Mouse (Mus musculus) forelimb bud, embryonic 11.5 days (tissue): ENCODE measurements around the gene Nmral1.
"Not testable (repeated sequence)": the region's sequence is repeated elsewhere in the genome, so short reads cannot be mapped to it uniquely, and the experiment has no call there.

Source experiments
- DNase-seq: peaks from one replicate; pipeline ENCODE4 v3.0.0-alpha.2; 2012; ENCODE audit warnings: low read depth, low spot score

Nmral1 gene

GRCm38 (mm10) chr16:4717866-4718265, 1.3 kb downstream of the Nmral1 start:
- DNase-seq: no peak

DNA sequence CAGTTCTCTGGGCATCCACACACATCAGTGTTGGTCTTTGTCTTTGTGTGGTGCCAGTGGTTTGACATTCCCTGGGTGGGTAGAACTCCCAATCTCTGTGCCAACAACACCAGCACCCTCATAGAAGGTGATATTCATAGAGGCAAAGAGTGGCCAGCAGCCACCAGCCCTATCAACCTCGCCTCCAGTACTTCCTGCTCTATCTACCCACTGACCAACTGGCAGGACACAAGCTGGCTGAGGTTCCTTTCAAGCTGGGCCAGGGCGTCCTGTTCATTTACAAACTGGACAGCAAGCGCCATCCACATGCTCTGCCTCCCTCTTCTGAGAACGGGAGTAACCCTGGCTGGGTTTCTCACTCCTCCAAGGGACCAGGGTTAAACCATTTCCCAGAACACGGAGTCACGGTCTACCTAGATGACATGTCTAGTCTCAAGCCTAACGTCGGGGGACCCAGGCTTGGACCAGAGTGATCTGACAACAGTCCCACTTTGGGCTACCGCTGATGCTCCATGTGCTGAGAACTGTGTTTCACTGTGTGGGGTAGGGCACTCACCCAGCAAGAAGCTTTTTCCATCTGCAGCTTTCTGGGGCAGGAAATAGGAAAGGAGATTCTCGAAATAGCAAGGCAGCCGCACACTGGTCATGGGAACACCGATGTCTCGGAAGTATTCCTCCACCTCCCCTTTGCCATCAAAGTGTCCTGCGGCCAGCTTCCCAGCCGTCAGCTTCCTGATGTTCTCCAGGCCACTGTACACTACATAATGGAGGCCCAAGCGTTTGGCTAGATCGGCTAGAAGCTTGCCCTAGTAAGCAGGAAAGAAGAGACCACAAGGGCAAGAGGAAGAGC, 5.1 kb downstream of the Nmral1 start:
- no peak for DNase-seq

- DNase-seq: no peak
Measured at GRCm38 (mm10) chr16:4711173-4711572, 8.0 kb downstream of the Nmral1 start.

- no peak for DNase-seq
Measured at GRCm38 (mm10) chr16:4705541-4705940, 13.6 kb downstream of the Nmral1 start.

GRCm38 (mm10) chr16:4702646-4703045, 16.5 kb downstream of the Nmral1 start:
- DNase-seq: no peak

DNA sequence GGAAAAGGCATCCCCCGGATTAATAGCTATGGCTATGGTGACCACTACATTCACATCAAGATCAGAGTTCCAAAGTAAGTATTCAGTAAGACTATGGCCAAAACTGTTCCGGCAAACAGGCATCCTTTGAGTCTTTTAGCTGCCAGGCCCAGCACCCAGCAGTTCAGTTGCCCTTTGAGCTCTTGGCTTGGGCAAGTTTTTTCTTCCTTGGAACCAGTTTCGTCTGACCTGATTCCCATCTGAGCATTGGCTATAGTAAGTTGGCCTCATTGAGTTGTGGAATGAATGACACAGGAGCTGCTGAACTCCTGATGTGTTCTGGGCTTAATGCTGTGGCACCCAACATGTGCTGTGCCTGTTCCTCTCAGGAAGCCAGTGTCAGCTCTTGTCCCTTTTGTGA, 17.9 kb downstream of the Nmral1 start:
- no peak for DNase-seq

- not testable (repeated sequence) for DNase-seq
Measured at GRCm38 (mm10) chr16:4689371-4689770, 29.8 kb downstream of the Nmral1 start.

DNA sequence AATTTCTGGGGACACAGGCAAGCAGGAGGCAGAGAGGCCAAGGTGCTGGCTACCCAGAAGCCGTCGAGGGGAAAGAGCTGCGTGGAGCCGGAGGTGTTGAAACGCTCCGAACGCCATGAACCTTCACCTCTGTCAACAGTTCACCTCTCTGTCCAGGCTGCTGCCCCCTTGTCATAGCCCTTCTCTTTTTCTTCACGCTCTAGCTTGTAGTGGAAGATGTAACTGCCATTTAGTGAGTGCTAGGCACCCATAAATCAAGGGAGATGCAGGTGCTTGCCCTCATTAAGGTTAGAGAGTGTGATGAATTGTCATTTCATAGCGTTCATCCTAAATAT, 34.7 kb downstream of the Nmral1 start:
- DNase-seq: no peak

DNA sequence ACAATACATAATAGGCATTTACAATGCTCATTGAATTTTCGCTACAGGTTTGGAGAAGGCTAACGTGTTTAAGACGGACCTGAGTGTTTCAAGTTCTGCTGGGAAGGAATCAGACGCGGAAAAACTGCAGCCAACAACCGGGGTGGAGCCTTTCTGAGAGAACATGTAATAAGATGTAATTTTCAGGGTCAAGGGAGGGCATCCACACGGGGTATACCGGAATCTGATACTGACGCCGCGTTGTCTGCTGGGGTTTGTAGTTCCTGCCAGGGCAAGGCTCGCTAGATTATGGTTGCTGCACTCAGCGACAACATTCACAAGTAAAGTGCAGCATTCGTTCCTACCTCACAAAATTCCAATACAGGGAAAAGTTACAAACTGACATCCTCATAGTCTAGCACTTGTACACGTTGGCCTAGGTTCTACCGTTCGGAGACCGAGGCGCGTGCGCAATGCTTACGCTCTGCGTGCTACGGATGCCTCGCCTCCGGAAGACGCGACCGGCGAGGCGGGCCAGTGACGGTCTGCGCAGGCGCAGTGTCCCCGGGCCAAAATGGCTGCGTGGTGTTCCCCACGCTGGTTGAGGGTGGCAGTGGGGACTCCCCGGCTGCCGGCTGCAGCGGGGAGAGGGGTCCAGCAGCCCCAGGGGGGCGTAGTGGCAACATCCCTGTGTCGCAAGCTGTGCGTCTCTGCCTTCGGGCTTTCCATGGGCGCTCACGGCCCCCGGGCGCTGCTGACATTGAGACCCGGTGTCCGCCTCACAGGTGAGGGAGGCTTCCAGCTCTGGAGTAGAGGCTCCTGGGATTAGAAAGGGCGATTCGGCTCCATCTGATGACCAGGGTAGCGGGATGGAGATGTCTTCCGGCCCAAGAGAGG, 35.3 kb downstream of the Nmral1 start:
- peak; percentile 95 for DNase-seq

DNA sequence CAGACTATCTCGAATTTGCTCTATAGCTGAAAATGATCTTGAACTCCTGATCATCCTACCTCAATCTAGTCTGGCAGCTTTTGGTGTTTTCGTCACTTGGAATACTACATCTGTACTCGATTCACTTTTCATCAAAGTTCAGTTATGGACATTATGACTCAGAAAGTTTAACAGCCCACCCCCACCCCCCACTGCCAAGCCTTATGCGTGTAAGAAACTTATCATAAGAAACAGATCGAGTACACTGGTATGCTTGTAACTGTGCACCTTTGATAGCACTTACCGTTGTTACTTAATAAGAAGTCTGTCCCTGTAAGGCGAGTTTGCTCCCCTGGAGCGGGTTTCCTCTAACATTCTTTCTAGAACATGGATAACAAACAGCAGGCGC, 36.0 kb downstream of the Nmral1 start:
- no peak for DNase-seq

DNA sequence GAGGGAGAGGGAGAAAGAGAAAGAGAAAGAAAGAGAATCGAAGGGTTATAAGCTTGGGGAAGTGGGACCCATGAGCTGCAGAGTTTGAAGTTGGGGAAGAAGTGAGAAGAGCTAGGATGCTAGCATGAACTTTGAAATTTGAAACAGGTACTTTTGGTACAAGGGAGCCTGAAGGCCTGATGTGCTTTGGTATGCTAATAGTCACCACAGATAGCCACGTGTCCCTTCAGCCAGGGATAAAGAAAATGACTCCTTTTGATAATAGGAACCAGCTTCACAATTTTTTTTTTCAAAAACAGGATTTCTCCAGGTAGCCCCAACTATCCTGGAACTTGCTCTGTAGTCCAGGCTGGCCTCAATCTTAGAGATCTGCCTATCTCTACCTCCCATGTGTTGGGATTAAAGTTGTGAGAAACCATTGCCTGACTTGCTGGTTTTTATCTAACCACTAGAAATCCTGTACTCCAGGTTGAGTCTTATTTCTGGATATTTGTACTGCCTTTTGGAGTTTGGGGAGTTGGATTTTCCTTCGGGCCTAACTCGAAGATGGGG, 36.5 kb downstream of the Nmral1 start:
- DNase-seq: no peak

GRCm38 (mm10) chr16:4680922-4681455, 38.2 kb downstream of the Nmral1 start:
- not testable (repeated sequence) for DNase-seq

GRCm38 (mm10) chr16:4679121-4680018, 39.8 kb downstream of the Nmral1 start, which contains the start of gene Coro7:
Gene Coro7, minus strand, starts transcription at chr16:4679777.
- DNase-seq: peak; percentile 93

GRCm38 (mm10) chr16:4678080-4678479, 41.1 kb downstream of the Nmral1 start:
- DNase-seq: no peak

GRCm38 (mm10) chr16:4676836-4677235, 42.3 kb downstream of the Nmral1 start:
- no peak for DNase-seq

- no peak for DNase-seq
Measured at GRCm38 (mm10) chr16:4674091-4674490, 45.1 kb downstream of the Nmral1 start.

GRCm38 (mm10) chr16:4670317-4670716, 48.8 kb downstream of the Nmral1 start:
- DNase-seq: no peak

- DNase-seq: peak; percentile 93
Measured at GRCm38 (mm10) chr16:4667190-4667808, 51.9 kb downstream of the Nmral1 start.

GRCm38 (mm10) chr16:4665726-4666125, 53.4 kb downstream of the Nmral1 start:
- no peak for DNase-seq

GRCm38 (mm10) chr16:4663806-4664205, 55.4 kb downstream of the Nmral1 start:
- no peak for DNase-seq

DNA sequence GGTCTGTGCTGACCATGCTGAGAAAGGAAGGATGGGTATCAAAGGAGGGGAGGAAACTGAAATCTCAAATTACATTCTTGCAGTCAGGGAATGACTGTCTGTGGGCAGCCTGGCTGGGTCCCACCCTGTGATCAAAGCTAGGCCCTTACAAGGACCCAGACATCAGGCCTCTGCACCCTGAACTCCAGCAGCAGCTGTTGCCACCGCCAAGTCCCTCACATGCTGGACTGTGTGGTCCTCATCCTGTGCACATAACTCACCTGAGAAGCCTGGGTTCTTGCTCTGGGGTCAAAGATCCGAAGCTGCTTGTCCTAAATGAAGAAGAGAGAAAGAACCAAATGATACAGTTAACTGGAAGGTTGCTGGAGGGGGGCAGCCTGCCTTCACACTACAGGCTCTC, 57.6 kb downstream of the Nmral1 start:
- no peak for DNase-seq
